Mouse (Mus musculus): ENCODE measurements at regions not wholly inside any gene's neighbourhood (a gene's known extent, or its start where the extent isn't known, plus 50 kb on each side); places are given as distances from the start of the nearest gene placed in this dataset.

- no peaks in the 10 kb centered on the region for H3K36me3 ChIP-seq (ENCODE audit: control insufficient read depth, insufficient read depth, low read length)
- TF ChIP-seq POLR2A (IDR thresholded peaks at IDR 0.05; ENCODE audit: low read depth, low read length) (no peak), CTCF (IDR thresholded peaks at IDR 0.05; ENCODE audit: extremely low read depth, insufficient read depth, insufficient read length, insufficient replicate concordance) (no peak)
- no peaks in the 10 kb centered on the region for H3K4me1 ChIP-seq (ENCODE audit: control insufficient read depth, insufficient read depth, insufficient read length)
- DNase-seq (ENCODE audit: low read depth in 1 of 2, low spot score in 2 of 2) = no peak
- no peak overlapping the region for H3K27ac ChIP-seq (ENCODE audit: insufficient read depth, low read length)
- no peak overlapping the region for H3K4me3 ChIP-seq (ENCODE audit: extremely low read depth, insufficient read depth, insufficient read length)
- WGBS = 83% methylated on average over 4 of the region's 4 CpGs
- no peaks in the 10 kb centered on the region for H3K27me3 ChIP-seq (ENCODE audit: control insufficient read depth, insufficient read depth, low read length)
These were observed 239.0 kb upstream of the Arrdc4 start for GRCm38 (mm10) chr7:68988061-68988460.

GRCm38 (mm10) chr7:68983937-68984336, 234.9 kb upstream of the Arrdc4 start:
- no peak overlapping the region for H3K27ac ChIP-seq (ENCODE audit: insufficient read depth, low read length)
- no peaks in the 10 kb centered on the region for H3K27me3 ChIP-seq (ENCODE audit: control insufficient read depth, insufficient read depth, low read length)
- H3K4me3 ChIP-seq (ENCODE audit: extremely low read depth, insufficient read depth, insufficient read length) = no peak overlapping the region
- TF ChIP-seq POLR2A (IDR thresholded peaks at IDR 0.05; ENCODE audit: low read depth, low read length) = no peak
- TF ChIP-seq CTCF (IDR thresholded peaks at IDR 0.05; ENCODE audit: extremely low read depth, insufficient read depth, insufficient read length, insufficient replicate concordance) = no peak
- H3K4me1 ChIP-seq (ENCODE audit: control insufficient read depth, insufficient read depth, insufficient read length) = no peaks in the 10 kb centered on the region
- H3K36me3 ChIP-seq (ENCODE audit: control insufficient read depth, insufficient read depth, low read length) = no peaks in the 10 kb centered on the region
- 70% methylated on average over 1 of the region's 1 CpGs for WGBS
- DNase-seq (ENCODE audit: low read depth in 1 of 2, low spot score in 2 of 2) = no peak

GRCm38 (mm10) chr7:68982914-68983502, 234.0 kb upstream of the Arrdc4 start:
- Histone ChIP-seq H3K4me1 (ENCODE audit: control insufficient read depth, insufficient read depth, insufficient read length) (no peaks in the 10 kb centered on the region), H3K27me3 (ENCODE audit: control insufficient read depth, insufficient read depth, low read length) (no peaks in the 10 kb centered on the region), H3K27ac (ENCODE audit: insufficient read depth, low read length) (no peak overlapping the region), H3K36me3 (ENCODE audit: control insufficient read depth, insufficient read depth, low read length) (no peaks in the 10 kb centered on the region), H3K4me3 (ENCODE audit: extremely low read depth, insufficient read depth, insufficient read length) (no peak overlapping the region)
- DNase-seq (ENCODE audit: low read depth in 1 of 2, low spot score in 2 of 2) = no peak
- TF ChIP-seq POLR2A (IDR thresholded peaks at IDR 0.05; ENCODE audit: low read depth, low read length) (no peak), CTCF (IDR thresholded peaks at IDR 0.05; ENCODE audit: extremely low read depth, insufficient read depth, insufficient read length, insufficient replicate concordance) (no peak)
- 90% methylated on average over 10 of the region's 10 CpGs for WGBS

- TF ChIP-seq CTCF (IDR thresholded peaks at IDR 0.05; ENCODE audit: extremely low read depth, insufficient read depth, insufficient read length, insufficient replicate concordance) (no peak), POLR2A (IDR thresholded peaks at IDR 0.05; ENCODE audit: low read depth, low read length) (no peak)
- Histone ChIP-seq H3K4me1 (ENCODE audit: control insufficient read depth, insufficient read depth, insufficient read length) (no peaks in the 10 kb centered on the region), H3K4me3 (ENCODE audit: extremely low read depth, insufficient read depth, insufficient read length) (no peak overlapping the region), H3K36me3 (ENCODE audit: control insufficient read depth, insufficient read depth, low read length) (no peaks in the 10 kb centered on the region), H3K27me3 (ENCODE audit: control insufficient read depth, insufficient read depth, low read length) (no peaks in the 10 kb centered on the region), H3K27ac (ENCODE audit: insufficient read depth, low read length) (no peak overlapping the region)
- 65% methylated on average over 4 of the region's 4 CpGs for WGBS
- no peak for DNase-seq (ENCODE audit: low read depth in 1 of 2, low spot score in 2 of 2)
These were observed 229.5 kb upstream of the Arrdc4 start for GRCm38 (mm10) chr7:68978576-68978975.

GRCm38 (mm10) chr7:68976813-68977752, 228.0 kb upstream of the Arrdc4 start:
- Histone ChIP-seq H3K4me3 (ENCODE audit: extremely low read depth, insufficient read depth, insufficient read length) (no peak overlapping the region), H3K27me3 (ENCODE audit: control insufficient read depth, insufficient read depth, low read length) (no peaks in the 10 kb centered on the region), H3K36me3 (ENCODE audit: control insufficient read depth, insufficient read depth, low read length) (no peaks in the 10 kb centered on the region), H3K4me1 (ENCODE audit: control insufficient read depth, insufficient read depth, insufficient read length) (no peaks in the 10 kb centered on the region), H3K27ac (ENCODE audit: insufficient read depth, low read length) (no peak overlapping the region)
- DNase-seq (ENCODE audit: low read depth in 1 of 2, low spot score in 2 of 2) = no peak
- TF ChIP-seq POLR2A (IDR thresholded peaks at IDR 0.05; ENCODE audit: low read depth, low read length) (no peak), CTCF (IDR thresholded peaks at IDR 0.05; ENCODE audit: extremely low read depth, insufficient read depth, insufficient read length, insufficient replicate concordance) (no peak)
- 55% methylated on average over 7 of the region's 7 CpGs for WGBS

- Histone ChIP-seq H3K4me3 (ENCODE audit: extremely low read depth, insufficient read depth, insufficient read length) (no peak overlapping the region), H3K27me3 (ENCODE audit: control insufficient read depth, insufficient read depth, low read length) (no peaks in the 10 kb centered on the region), H3K36me3 (ENCODE audit: control insufficient read depth, insufficient read depth, low read length) (no peaks in the 10 kb centered on the region), H3K27ac (ENCODE audit: insufficient read depth, low read length) (no peak overlapping the region), H3K4me1 (ENCODE audit: control insufficient read depth, insufficient read depth, insufficient read length) (no peaks in the 10 kb centered on the region)
- TF ChIP-seq CTCF (IDR thresholded peaks at IDR 0.05; ENCODE audit: extremely low read depth, insufficient read depth, insufficient read length, insufficient replicate concordance) = no peak
- no peak for DNase-seq (ENCODE audit: low read depth in 1 of 2, low spot score in 2 of 2)
- 67% methylated on average over 5 of the region's 5 CpGs for WGBS
These were observed 226.9 kb upstream of the Arrdc4 start for GRCm38 (mm10) chr7:68975956-68976355.

GRCm38 (mm10) chr7:68975580-68975894, 226.5 kb upstream of the Arrdc4 start:
- TF ChIP-seq CTCF (IDR thresholded peaks at IDR 0.05; ENCODE audit: extremely low read depth, insufficient read depth, insufficient read length, insufficient replicate concordance) (no peak), POLR2A (IDR thresholded peaks at IDR 0.05; ENCODE audit: low read depth, low read length) (no peak)
- H3K27ac ChIP-seq (ENCODE audit: insufficient read depth, low read length) = no peak overlapping the region
- H3K27me3 ChIP-seq (ENCODE audit: control insufficient read depth, insufficient read depth, low read length) = no peaks in the 10 kb centered on the region
- H3K36me3 ChIP-seq (ENCODE audit: control insufficient read depth, insufficient read depth, low read length) = no peaks in the 10 kb centered on the region
- no peaks in the 10 kb centered on the region for H3K4me1 ChIP-seq (ENCODE audit: control insufficient read depth, insufficient read depth, insufficient read length)
- H3K4me3 ChIP-seq (ENCODE audit: extremely low read depth, insufficient read depth, insufficient read length) = no peak overlapping the region
- 84% methylated on average over 2 of the region's 2 CpGs for WGBS
- no peak for DNase-seq (ENCODE audit: low read depth in 1 of 2, low spot score in 2 of 2)

Data from spleen, adult 2 months (tissue).